Mouse (Mus musculus) testis, adult 2 months (tissue): ENCODE measurements around the gene Fam131a.

ENCODE experiments used
- CTCF ChIP-seq: fragments of 200-500 bp; IDR thresholded peaks from 2 replicates; pipeline ENCODE4 v1.5.1; 2012; ENCODE audit warnings: low read depth, mild to moderate bottlenecking, inconsistent platforms, low read length, moderate library complexity; ENCODE audit not compliant: control insufficient read depth, insufficient read depth, insufficient replicate concordance
- POLR2A ChIP-seq: fragments of 200-500 bp; IDR thresholded peaks from 2 replicates; pipeline ENCODE4 v1.6.1; 2012; ENCODE audit warnings: low read depth, mild to moderate bottlenecking, inconsistent platforms, low read length, moderate library complexity; ENCODE audit not compliant: control insufficient read depth

- TF ChIP-seq CTCF (no peak), POLR2A (no peak; the same call in 1 of the 2 replicates)
Observed at GRCm38 (mm10) chr16:20712889-20713288, 19.8 kb downstream of the Fam131a start.
